Mouse (Mus musculus): ENCODE results near the gene Auts2. TPM values are rescaled to one million over a fixed set of nuclear protein-coding genes. Genes with fewer than 3 reads are reported as not detected.

Auts2 gene
- polyA plus RNA-seq, 1 experiment from 2014 or later: 19.0 TPM

- Histone ChIP-seq H3K9ac (no peak overlapping the region), H3K9me3 (no peaks in the 10 kb centered on the region), H3K4me3 (replicated peaks) (no peak overlapping the region), H3K27ac (no peak overlapping the region), H3K4me1 (replicated peaks) (peaks cover 30% of the 10 kb centered on the region), H3K4me2 (replicated peaks) (no peak overlapping the region), H3K27me3 (replicated peaks) (no peaks in the 10 kb centered on the region), H3K36me3 (no peaks in the 10 kb centered on the region)
- WGBS: 67% methylated on average over 12 of the region's 12 CpGs
- ATAC-seq: no peak
Measured at GRCm38 (mm10) chr5:131584260-131585135, 958.6 kb downstream of the Auts2 start.

GRCm38 (mm10) chr5:131581110-131582050 lies 961.8 kb downstream of the Auts2 start:
- peak; percentile 40 for ATAC-seq
- H3K9ac ChIP-seq: no peak overlapping the region
- WGBS: 38% methylated on average over 23 of the region's 23 CpGs
- peaks cover 30% of the 10 kb centered on the region for H3K4me1 ChIP-seq (replicated peaks)
- H3K36me3 ChIP-seq: no peaks in the 10 kb centered on the region
- H3K27ac ChIP-seq: 0 out of 2 replicates have a peak overlapping the region, but pooled peaks have one; percentile 44
- H3K9me3 ChIP-seq: no peaks in the 10 kb centered on the region
- no peaks in the 10 kb centered on the region for H3K27me3 ChIP-seq (replicated peaks)
- H3K4me3 ChIP-seq (replicated peaks): no peak overlapping the region
- H3K4me2 ChIP-seq (replicated peaks): peak overlapping the region; percentile 30

- no peaks in the 10 kb centered on the region for H3K27me3 ChIP-seq (replicated peaks)
- no peak overlapping the region for H3K4me2 ChIP-seq (replicated peaks)
- H3K4me1 ChIP-seq (replicated peaks): peaks cover 17% of the 10 kb centered on the region; the same call in 1 of the 2 replicates
- H3K4me3 ChIP-seq (replicated peaks): no peak overlapping the region
- no peaks in the 10 kb centered on the region for H3K9me3 ChIP-seq
- ATAC-seq: no peak
- no peak overlapping the region for H3K27ac ChIP-seq
- 83% methylated on average over 9 of the region's 9 CpGs for WGBS
- H3K36me3 ChIP-seq: no peaks in the 10 kb centered on the region
- no peak overlapping the region for H3K9ac ChIP-seq
Measured at GRCm38 (mm10) chr5:131578737-131579136, 964.4 kb downstream of the Auts2 start.

GRCm38 (mm10) chr5:131575733-131576265 lies 967.3 kb downstream of the Auts2 start:
- 72% methylated on average over 11 of the region's 11 CpGs for WGBS

GRCm38 (mm10) chr5:131575086-131575514 lies 968.0 kb downstream of the Auts2 start:
- Histone ChIP-seq H3K4me1 (replicated peaks) (peaks cover 6% of the 10 kb centered on the region; the same call in 1 of the 2 replicates), H3K9me3 (no peaks in the 10 kb centered on the region), H3K4me2 (replicated peaks) (no peak overlapping the region), H3K27me3 (replicated peaks) (no peaks in the 10 kb centered on the region), H3K36me3 (no peaks in the 10 kb centered on the region), H3K9ac (no peak overlapping the region), H3K27ac (no peak overlapping the region), H3K4me3 (replicated peaks) (no peak overlapping the region)
- WGBS: 64% methylated on average over 5 of the region's 5 CpGs
- ATAC-seq: no peak

More at GRCm38 (mm10) chr5:131575733-131576265, 967.3 kb downstream of the Auts2 start:
- Histone ChIP-seq H3K4me1 (replicated peaks) (peaks cover 8% of the 10 kb centered on the region; the same call in 1 of the 2 replicates), H3K9ac (no peak overlapping the region), H3K4me3 (replicated peaks) (no peak overlapping the region), H3K9me3 (no peaks in the 10 kb centered on the region), H3K4me2 (replicated peaks) (no peak overlapping the region), H3K27ac (no peak overlapping the region), H3K27me3 (replicated peaks) (no peaks in the 10 kb centered on the region), H3K36me3 (no peaks in the 10 kb centered on the region)
- no peak for ATAC-seq

- Histone ChIP-seq H3K4me1 (replicated peaks) (peaks cover 5% of the 10 kb centered on the region; the same call in 1 of the 2 replicates), H3K9me3 (no peaks in the 10 kb centered on the region), H3K4me3 (replicated peaks) (no peak overlapping the region), H3K27me3 (replicated peaks) (no peaks in the 10 kb centered on the region), H3K4me2 (replicated peaks) (no peak overlapping the region), H3K27ac (no peak overlapping the region), H3K9ac (no peak overlapping the region), H3K36me3 (no peaks in the 10 kb centered on the region)
- no peak for ATAC-seq
- WGBS: 81% methylated on average over 16 of the region's 16 CpGs
Measured at GRCm38 (mm10) chr5:131574469-131575085, 968.6 kb downstream of the Auts2 start.

GRCm38 (mm10) chr5:131573296-131574177 lies 969.6 kb downstream of the Auts2 start:
- peak; percentile 91 for ATAC-seq
- no peak overlapping the region for H3K27ac ChIP-seq
- no peak overlapping the region for H3K4me2 ChIP-seq (replicated peaks)
- H3K9me3 ChIP-seq: no peaks in the 10 kb centered on the region
- peaks cover 5% of the 10 kb centered on the region; the same call in 1 of the 2 replicates for H3K4me1 ChIP-seq (replicated peaks)
- H3K4me3 ChIP-seq (replicated peaks): no peak overlapping the region
- no peaks in the 10 kb centered on the region for H3K27me3 ChIP-seq (replicated peaks)
- no peaks in the 10 kb centered on the region for H3K36me3 ChIP-seq
- H3K9ac ChIP-seq: no peak overlapping the region
- 71% methylated on average over 18 of the region's 18 CpGs for WGBS

- H3K27ac ChIP-seq: no peak overlapping the region
- no peak overlapping the region for H3K4me3 ChIP-seq (replicated peaks)
- H3K4me1 ChIP-seq (replicated peaks): no peaks in the 10 kb centered on the region
- H3K27me3 ChIP-seq (replicated peaks): no peaks in the 10 kb centered on the region
- WGBS: 49% methylated on average over 6 of the region's 6 CpGs
- no peak overlapping the region for H3K9ac ChIP-seq
- H3K36me3 ChIP-seq: no peaks in the 10 kb centered on the region
- no peak overlapping the region for H3K4me2 ChIP-seq (replicated peaks)
- no peaks in the 10 kb centered on the region for H3K9me3 ChIP-seq
- peak; percentile 72 for ATAC-seq
Measured at GRCm38 (mm10) chr5:131566032-131566431, 977.1 kb downstream of the Auts2 start.

GRCm38 (mm10) chr5:131563630-131564252 lies 979.4 kb downstream of the Auts2 start:
- 94% methylated on average over 5 of the region's 5 CpGs for WGBS
- no peak for ATAC-seq

GRCm38 (mm10) chr5:131560773-131561560 lies 982.2 kb downstream of the Auts2 start:
- Histone ChIP-seq H3K4me1 (replicated peaks) (no peaks in the 10 kb centered on the region), H3K4me3 (replicated peaks) (no peak overlapping the region), H3K27me3 (replicated peaks) (no peaks in the 10 kb centered on the region), H3K9me3 (no peaks in the 10 kb centered on the region), H3K27ac (no peak overlapping the region), H3K4me2 (replicated peaks) (no peak overlapping the region), H3K36me3 (no peaks in the 10 kb centered on the region), H3K9ac (no peak overlapping the region)
- ATAC-seq: no peak
- WGBS: 70% methylated on average over 5 of the region's 5 CpGs

More at GRCm38 (mm10) chr5:131563630-131564252, 979.4 kb downstream of the Auts2 start:
- H3K4me3 ChIP-seq (replicated peaks): no peak overlapping the region
- H3K4me1 ChIP-seq (replicated peaks): no peaks in the 10 kb centered on the region
- H3K27me3 ChIP-seq (replicated peaks): no peaks in the 10 kb centered on the region
- no peaks in the 10 kb centered on the region for H3K9me3 ChIP-seq
- no peaks in the 10 kb centered on the region for H3K36me3 ChIP-seq
- no peak overlapping the region for H3K27ac ChIP-seq
- H3K4me2 ChIP-seq (replicated peaks): no peak overlapping the region
- no peak overlapping the region for H3K9ac ChIP-seq
